Mouse (Mus musculus) liver, embryonic 12.5 days (tissue): Measurements from ENCODE around the gene Usf1. TPM values are rescaled to one million over a fixed set of nuclear protein-coding genes. Genes with fewer than 3 reads are reported as not detected.
A peak's percentile ranks its signal among the peaks of the same experiment; 100 is the strongest.

ENCODE experiments used
- ATAC-seq: fragments of 200-750 bp; cut with Nextera tagmentation; 2 replicates; pipeline ENCODE4 v1.8.0; 2017; ENCODE audit warnings: moderate number of reproducible peaks, mild to moderate bottlenecking, moderate library complexity
- H3K27ac ChIP-seq: fragments of 300-500 bp; sonication (generic); 2 replicates; pipeline ENCODE4 v1.5.1; 2016; ENCODE audit warnings: mild to moderate bottlenecking
- H3K27me3 ChIP-seq: fragments of 300-500 bp; sonication (generic); replicated peaks from 2 replicates; pipeline ENCODE4 v1.6.1; 2016; ENCODE audit warnings: mild to moderate bottlenecking, moderate library complexity
- H3K36me3 ChIP-seq: fragments of 300-500 bp; sonication (generic); 2 replicates; pipeline ENCODE4 v1.6.1; 2016; ENCODE audit warnings: mild to moderate bottlenecking, moderate library complexity
- H3K4me1 ChIP-seq: fragments of 300-500 bp; sonication (generic); 2 replicates; pipeline ENCODE4 v1.6.1; 2016
- H3K4me2 ChIP-seq: fragments of 300-500 bp; sonication (generic); 2 replicates; pipeline ENCODE4 v1.6.1; 2016; ENCODE audit warnings: mild to moderate bottlenecking, moderate library complexity
- H3K4me3 ChIP-seq: fragments of 300-500 bp; sonication (generic); 2 replicates; pipeline ENCODE4 v1.5.1; 2016; ENCODE audit warnings: mild to moderate bottlenecking, moderate library complexity
- H3K9ac ChIP-seq: fragments of 300-500 bp; sonication (generic); 2 replicates; pipeline ENCODE4 v1.6.1; 2016; ENCODE audit warnings: mild to moderate bottlenecking, moderate library complexity
- H3K9me3 ChIP-seq: fragments of 300-500 bp; sonication (generic); replicated peaks from 2 replicates; pipeline ENCODE4 v1.6.1; 2016; ENCODE audit warnings: mild to moderate bottlenecking, moderate library complexity
- WGBS: fragments of 180-500 bp; shearing (Covaris S2); methylation state at CpG from one replicate; pipeline ENCODE4 v1.1.7; 2016; ENCODE audit not compliant: insufficient replicate concordance; 5-methylcytosine and 5-hydroxymethylcytosine counted together
- polyA plus RNA-seq: library from polyadenylated mRNA; unstranded; fragments of >200 nt; fragmentation: Nextera tagmentation; extraction: Ambion mirVana; gene quantifications from 2 replicates; pipeline ENCODE4 v1.2.1, GENCODE M21; 2016

The Usf1 gene
- 27.5 and 28.7 TPM in 2 replicates for polyA plus RNA-seq

DNA sequence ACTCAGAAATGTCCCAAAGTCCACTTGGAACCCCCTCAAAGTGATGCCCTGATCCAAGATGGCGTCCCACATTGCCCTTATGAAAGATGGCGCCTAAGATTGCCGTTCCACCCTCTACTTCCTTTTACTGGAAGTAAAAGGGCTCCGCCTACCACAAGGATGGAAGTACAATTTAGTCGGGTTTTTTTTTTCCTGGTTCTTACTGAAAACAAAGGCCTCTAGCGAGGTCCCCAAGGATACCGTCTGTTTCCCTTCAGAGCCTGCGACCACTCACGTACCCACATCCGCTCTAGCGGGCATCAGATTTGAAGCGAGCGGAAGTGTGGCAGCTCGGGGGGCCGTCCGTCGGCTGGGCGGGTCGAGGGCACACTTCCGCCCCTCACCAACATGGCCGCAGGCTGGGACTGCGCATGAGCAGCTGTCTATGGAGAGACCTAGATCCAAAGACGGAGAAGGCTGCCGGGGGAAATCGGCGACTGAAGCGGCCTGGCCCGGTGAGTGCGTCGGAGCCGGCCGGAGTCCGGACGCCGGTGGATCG lies at the start of gene Usf1:
Gene Usf1, plus strand, starts transcription at position 367 of the 538 bp plus-strand sequence.
- peaks cover 26% of the 10 kb centered on the region; the same call in 1 of the 2 replicates for H3K27me3 ChIP-seq
- H3K4me1 ChIP-seq: peaks cover 26% of the 10 kb centered on the region
- H3K4me3 ChIP-seq: peak within 1 kb of the TSS; percentile 93
- H3K9ac ChIP-seq: peak within 1 kb of the TSS; percentile 92
- no peaks in the 10 kb centered on the region for H3K9me3 ChIP-seq
- peak; percentile 96 for ATAC-seq
- WGBS: 2% methylated on average over 36 of the region's 36 CpGs
- H3K27ac ChIP-seq: peak within 1 kb of the TSS; percentile 82
- peaks cover 16% of the 10 kb centered on the region for H3K36me3 ChIP-seq
- peak within 1 kb of the TSS; percentile 78 for H3K4me2 ChIP-seq

DNA sequence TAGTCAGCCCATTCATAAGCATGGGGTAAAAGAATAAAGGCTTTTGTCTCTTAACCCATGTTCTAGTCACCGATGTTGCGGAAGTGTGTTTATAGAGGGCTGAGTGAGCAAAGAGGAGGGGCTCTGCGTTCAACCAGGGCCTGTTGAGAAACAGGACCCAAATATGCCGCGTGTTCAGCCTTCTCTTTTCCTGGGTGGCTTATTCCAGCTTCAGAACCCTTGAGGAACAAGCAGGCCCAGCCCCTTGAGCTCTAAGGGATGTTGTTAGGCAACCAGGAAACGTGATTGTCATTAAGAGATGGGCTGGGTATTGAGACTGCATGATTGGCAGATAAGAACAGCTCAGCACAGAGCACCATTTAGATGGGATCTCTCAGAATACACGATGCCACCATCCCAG lies 45.2 kb upstream of the Usf1 start:
- H3K4me1 ChIP-seq: peaks cover 8% of the 10 kb centered on the region
- H3K36me3 ChIP-seq: no peaks in the 10 kb centered on the region
- H3K27me3 ChIP-seq: peaks cover 13% of the 10 kb centered on the region
- 53% methylated on average over 7 of the region's 7 CpGs for WGBS
- H3K4me3 ChIP-seq: no peak overlapping the region
- no peaks in the 10 kb centered on the region for H3K9me3 ChIP-seq
- ATAC-seq: no peak
- H3K27ac ChIP-seq: no peak overlapping the region
- H3K9ac ChIP-seq: no peak overlapping the region
- H3K4me2 ChIP-seq: no peak overlapping the region

- Histone ChIP-seq H3K27ac (no peak within 1 kb of the TSS), H3K36me3 (no peaks in the 10 kb centered on the region), H3K9me3 (no peaks in the 10 kb centered on the region), H3K4me3 (no peak within 1 kb of the TSS), H3K4me1 (peaks cover 8% of the 10 kb centered on the region), H3K4me2 (peak within 1 kb of the TSS; percentile 14; the same call in 1 of the 2 replicates), H3K9ac (no peak within 1 kb of the TSS), H3K27me3 (peaks cover 32% of the 10 kb centered on the region)
- WGBS: 39% methylated on average over 20 of the region's 20 CpGs
- ATAC-seq: no peak
Measured at GRCm38 (mm10) chr1:171369845-171370556, 41.1 kb upstream of the Usf1 start, which contains the start of gene Nectin4. Gene Nectin4 (plus strand): TSS chr1:171370099.

- Histone ChIP-seq H3K4me2 (no peak overlapping the region), H3K27ac (no peak overlapping the region), H3K27me3 (peaks cover 32% of the 10 kb centered on the region), H3K9me3 (no peaks in the 10 kb centered on the region), H3K9ac (no peak overlapping the region), H3K4me1 (peaks cover 20% of the 10 kb centered on the region), H3K36me3 (no peaks in the 10 kb centered on the region), H3K4me3 (no peak overlapping the region)
- ATAC-seq: no peak
- WGBS: 58% methylated on average over 3 of the region's 3 CpGs
Measured at GRCm38 (mm10) chr1:171372880-171373279, 38.2 kb upstream of the Usf1 start.

DNA sequence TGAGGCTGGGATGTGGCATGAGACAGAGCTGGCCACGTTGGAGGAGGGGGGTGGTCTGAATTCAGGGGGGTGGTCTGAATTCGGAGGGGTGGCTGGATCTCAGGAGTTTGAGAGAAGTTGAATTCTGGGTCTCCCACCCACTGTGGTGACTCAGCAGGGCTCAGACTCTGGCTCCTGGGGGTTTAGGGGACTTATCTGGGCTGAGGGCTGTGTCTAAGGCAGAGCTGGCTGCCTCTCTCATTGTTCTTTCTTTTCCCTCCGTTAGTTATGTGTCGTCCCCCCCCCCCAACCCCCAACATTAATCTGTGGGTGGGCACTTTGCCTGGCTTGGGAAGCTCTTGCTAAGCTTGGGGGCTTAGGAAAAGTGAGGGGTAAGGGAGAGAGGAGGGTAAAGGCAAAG lies 37.2 kb upstream of the Usf1 start:
- Histone ChIP-seq H3K9me3 (no peaks in the 10 kb centered on the region), H3K9ac (peak overlapping the region; percentile 39; the same call in 1 of the 2 replicates), H3K27me3 (peaks cover 32% of the 10 kb centered on the region), H3K4me2 (peak overlapping the region; percentile 20; the same call in 1 of the 2 replicates), H3K36me3 (no peaks in the 10 kb centered on the region), H3K4me1 (peaks cover 20% of the 10 kb centered on the region), H3K27ac (no peak overlapping the region), H3K4me3 (no peak overlapping the region)
- 2% methylated on average over 4 of the region's 4 CpGs for WGBS
- ATAC-seq: no peak

DNA sequence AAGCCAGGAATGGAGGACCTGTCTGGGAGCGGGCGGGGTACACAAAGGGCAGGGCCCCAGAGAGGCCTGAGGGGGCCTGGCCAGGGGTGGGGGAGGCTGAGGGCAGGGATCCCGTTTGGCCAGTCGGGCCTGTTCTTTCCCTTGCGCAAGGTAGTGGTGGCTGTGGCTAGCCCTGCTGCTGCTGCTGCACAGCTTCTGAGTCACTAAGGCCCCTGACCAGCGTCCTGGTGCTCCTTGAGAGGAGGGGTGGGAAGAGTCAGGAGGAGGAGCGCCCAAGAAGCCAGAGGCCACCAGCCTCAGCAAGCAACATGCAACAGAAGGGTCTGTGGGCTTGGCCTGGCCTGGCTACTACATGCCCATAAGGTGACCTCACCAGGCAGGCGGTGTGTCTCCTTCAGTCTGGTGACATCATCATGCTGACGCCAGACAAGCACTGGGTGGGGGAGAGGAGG lies 35.4 kb upstream of the Usf1 start:
- H3K27ac ChIP-seq: no peak overlapping the region
- WGBS: 39% methylated on average over 9 of the region's 9 CpGs
- H3K4me2 ChIP-seq: no peak overlapping the region
- H3K4me1 ChIP-seq: peaks cover 29% of the 10 kb centered on the region
- H3K9me3 ChIP-seq: no peaks in the 10 kb centered on the region
- H3K27me3 ChIP-seq: peaks cover 36% of the 10 kb centered on the region
- no peak overlapping the region for H3K9ac ChIP-seq
- H3K4me3 ChIP-seq: no peak overlapping the region
- no peaks in the 10 kb centered on the region for H3K36me3 ChIP-seq
- peak; percentile 30; the same call in 1 of the 2 replicates for ATAC-seq

DNA sequence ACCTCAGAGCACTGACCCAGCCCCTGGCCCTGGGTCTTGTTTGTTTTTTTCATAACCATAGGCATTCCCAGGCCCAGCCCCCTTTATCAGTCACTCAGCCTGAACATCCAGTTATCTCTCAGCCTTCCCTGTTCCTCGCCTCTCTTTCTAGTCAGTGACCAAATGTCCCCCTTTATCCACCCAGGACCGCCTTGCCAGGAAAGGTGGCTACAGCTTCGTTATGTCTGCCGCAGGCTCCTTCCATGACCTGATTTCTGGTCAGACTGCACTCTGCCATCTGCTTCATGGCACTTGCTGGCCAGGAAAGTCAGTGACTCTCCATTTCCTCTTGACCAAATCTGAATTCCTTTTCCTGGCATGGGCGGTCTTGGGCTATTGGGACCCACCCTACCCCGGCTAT lies 32.8 kb upstream of the Usf1 start:
- Histone ChIP-seq H3K4me1 (peaks cover 29% of the 10 kb centered on the region), H3K27ac (no peak overlapping the region), H3K9me3 (no peaks in the 10 kb centered on the region), H3K36me3 (no peaks in the 10 kb centered on the region), H3K4me3 (no peak overlapping the region), H3K4me2 (no peak overlapping the region), H3K9ac (no peak overlapping the region), H3K27me3 (peaks cover 35% of the 10 kb centered on the region)
- no peak for ATAC-seq
- WGBS: 50% methylated on average over 6 of the region's 6 CpGs

DNA sequence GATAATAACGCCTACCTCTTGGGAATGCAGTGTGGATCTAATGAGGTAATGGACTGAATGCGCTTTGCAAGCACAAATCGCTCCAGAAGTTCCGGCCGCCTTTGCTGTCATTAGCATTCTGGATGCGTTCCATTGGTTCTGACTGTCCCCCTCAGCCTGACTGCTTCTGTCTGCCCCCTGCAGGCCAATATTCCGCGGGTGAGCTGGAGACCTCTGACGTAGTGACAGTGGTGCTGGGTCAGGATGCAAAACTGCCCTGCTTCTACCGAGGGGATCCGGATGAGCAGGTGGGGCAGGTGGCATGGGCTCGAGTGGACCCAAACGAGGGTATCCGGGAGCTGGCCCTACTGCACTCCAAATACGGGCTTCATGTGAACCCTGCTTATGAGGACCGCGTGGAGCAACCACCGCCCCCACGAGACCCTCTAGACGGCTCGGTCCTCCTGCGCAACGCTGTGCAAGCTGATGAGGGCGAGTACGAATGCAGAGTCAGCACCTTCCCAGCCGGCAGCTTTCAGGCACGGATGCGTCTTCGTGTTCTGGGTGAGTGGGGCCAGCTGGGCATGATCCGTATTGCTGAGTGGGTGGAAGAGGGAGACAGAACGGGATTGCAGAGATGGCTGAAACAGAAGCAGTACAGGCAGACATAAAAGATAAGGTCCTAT lies 31.0 kb upstream of the Usf1 start:
- peak overlapping the region; percentile 7; the same call in 1 of the 2 replicates for H3K4me3 ChIP-seq
- peak overlapping the region; percentile 50 for H3K4me2 ChIP-seq
- no peak overlapping the region for H3K27ac ChIP-seq
- no peak overlapping the region for H3K9ac ChIP-seq
- no peak; the same call in 1 of the 2 replicates for ATAC-seq
- H3K27me3 ChIP-seq: peaks cover 44% of the 10 kb centered on the region
- H3K4me1 ChIP-seq: peaks cover 20% of the 10 kb centered on the region
- no peaks in the 10 kb centered on the region for H3K36me3 ChIP-seq
- no peaks in the 10 kb centered on the region for H3K9me3 ChIP-seq
- 5% methylated on average over 31 of the region's 31 CpGs for WGBS

GRCm38 (mm10) chr1:171382096-171382620 lies 29.0 kb upstream of the Usf1 start:
- H3K4me1 ChIP-seq: peaks cover 9% of the 10 kb centered on the region; the same call in 1 of the 2 replicates
- WGBS: 65% methylated on average over 11 of the region's 11 CpGs
- no peaks in the 10 kb centered on the region for H3K9me3 ChIP-seq
- no peak for ATAC-seq
- H3K9ac ChIP-seq: no peak overlapping the region
- no peak overlapping the region for H3K27ac ChIP-seq
- no peak overlapping the region for H3K4me2 ChIP-seq
- H3K4me3 ChIP-seq: no peak overlapping the region
- no peaks in the 10 kb centered on the region for H3K36me3 ChIP-seq
- H3K27me3 ChIP-seq: peaks cover 54% of the 10 kb centered on the region

- no peak for ATAC-seq
- Histone ChIP-seq H3K4me1 (peaks cover 21% of the 10 kb centered on the region), H3K36me3 (no peaks in the 10 kb centered on the region), H3K9me3 (no peaks in the 10 kb centered on the region), H3K27me3 (peaks cover 52% of the 10 kb centered on the region), H3K4me3 (no peak overlapping the region), H3K9ac (no peak overlapping the region), H3K27ac (no peak overlapping the region), H3K4me2 (no peak overlapping the region)
- WGBS: 55% methylated on average over 9 of the region's 9 CpGs
Measured at GRCm38 (mm10) chr1:171384361-171384760, 26.8 kb upstream of the Usf1 start.

DNA sequence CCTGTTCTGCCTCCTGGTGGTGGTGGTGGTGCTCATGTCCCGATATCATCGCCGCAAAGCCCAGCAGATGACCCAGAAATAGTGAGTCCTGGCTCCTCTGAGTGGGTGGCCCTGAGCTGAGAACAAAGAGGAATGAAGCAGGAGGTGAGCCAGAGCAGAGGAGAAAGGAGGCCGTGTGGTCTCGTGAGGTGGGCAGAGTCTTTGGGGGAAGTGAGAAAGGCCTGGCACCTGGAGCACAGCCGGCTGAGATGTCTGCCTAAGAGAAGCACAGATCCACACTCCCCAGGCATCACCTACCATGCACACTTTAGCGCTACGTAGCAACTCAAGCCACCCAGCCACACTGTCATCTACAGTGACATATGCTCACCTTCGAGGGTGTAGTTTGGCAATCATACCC lies 25.9 kb upstream of the Usf1 start:
- Histone ChIP-seq H3K4me3 (no peak overlapping the region), H3K27me3 (peaks cover 44% of the 10 kb centered on the region), H3K27ac (no peak overlapping the region), H3K4me1 (peaks cover 22% of the 10 kb centered on the region), H3K9ac (no peak overlapping the region), H3K9me3 (no peaks in the 10 kb centered on the region), H3K36me3 (no peaks in the 10 kb centered on the region), H3K4me2 (no peak overlapping the region)
- no peak for ATAC-seq
- WGBS: 63% methylated on average over 9 of the region's 9 CpGs

- Histone ChIP-seq H3K36me3 (no peaks in the 10 kb centered on the region), H3K4me2 (no peak overlapping the region), H3K9me3 (no peaks in the 10 kb centered on the region), H3K27me3 (peaks cover 28% of the 10 kb centered on the region), H3K4me1 (peaks cover 24% of the 10 kb centered on the region), H3K27ac (no peak overlapping the region), H3K4me3 (no peak overlapping the region), H3K9ac (no peak overlapping the region)
- WGBS: 42% methylated on average over 6 of the region's 6 CpGs
- no peak for ATAC-seq
Measured at GRCm38 (mm10) chr1:171387099-171387498, 24.0 kb upstream of the Usf1 start.
